Mouse (Mus musculus) heart, postnatal 0 days (tissue): ENCODE measurements around the gene Acad12.

Experiments
- CTCF ChIP-seq: IDR thresholded peaks from 2 replicates; pipeline ENCODE4 v1.5.1; 2016; ENCODE audit warnings: antibody characterized with exemption, control low read depth, low read depth
- EP300 ChIP-seq: IDR thresholded peaks from 2 replicates; pipeline ENCODE4 v1.6.1; 2016; ENCODE audit warnings: antibody characterized with exemption, low read depth

DNA sequence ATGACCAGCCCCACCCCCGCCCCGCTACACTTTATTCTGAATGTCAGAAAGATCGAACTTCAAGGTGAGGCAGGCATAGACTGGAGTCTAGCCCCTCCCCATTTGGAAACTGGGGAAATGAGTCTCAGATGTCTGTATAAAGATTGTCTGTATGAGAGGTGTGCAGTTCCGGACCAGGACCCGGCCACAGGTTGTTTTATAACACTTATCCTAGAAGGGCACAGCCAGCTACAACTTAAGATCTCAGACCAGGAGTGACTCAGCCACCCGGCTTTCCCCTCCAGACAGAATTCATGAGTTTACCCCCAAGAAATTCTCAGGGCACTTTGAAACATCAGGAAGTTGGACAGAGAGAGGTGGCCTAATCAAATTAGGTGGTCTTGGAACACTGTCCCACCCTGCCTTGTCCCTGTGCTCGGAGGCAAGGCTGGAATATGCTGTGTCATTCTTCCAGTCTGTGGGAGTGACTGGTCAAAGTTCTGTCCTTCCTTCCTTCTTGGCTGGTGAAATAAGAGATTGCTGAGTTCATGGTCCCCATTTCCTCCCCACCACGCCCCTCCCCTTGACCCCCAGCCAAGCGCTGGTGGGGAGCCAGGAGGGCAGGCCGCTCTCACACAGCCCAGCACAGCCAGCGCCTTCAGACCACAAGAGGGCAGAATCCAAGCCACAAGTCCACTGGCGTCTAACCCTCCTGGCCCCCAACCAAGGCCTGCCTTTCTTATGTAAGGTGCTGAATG is 34.8 kb downstream of the Acad12 start:
- peak; percentile 81 for TF ChIP-seq CTCF
- no peak for TF ChIP-seq EP300
